Mouse (Mus musculus) erythroblast, embryonic 14.5 days (primary cell): ENCODE measurements around the gene Ntrk3.

Experiments
- GATA1 ChIP-seq: IDR thresholded peaks from 2 replicates; pipeline ENCODE4 v1.6.1; 2012; ENCODE audit warnings: low read length, inconsistent platforms, mixed read lengths
- TAL1 ChIP-seq: IDR thresholded peaks from 3 replicates; pipeline ENCODE4 v1.6.1; 2012; ENCODE audit warnings: low read length, inconsistent platforms, mixed read lengths

DNA sequence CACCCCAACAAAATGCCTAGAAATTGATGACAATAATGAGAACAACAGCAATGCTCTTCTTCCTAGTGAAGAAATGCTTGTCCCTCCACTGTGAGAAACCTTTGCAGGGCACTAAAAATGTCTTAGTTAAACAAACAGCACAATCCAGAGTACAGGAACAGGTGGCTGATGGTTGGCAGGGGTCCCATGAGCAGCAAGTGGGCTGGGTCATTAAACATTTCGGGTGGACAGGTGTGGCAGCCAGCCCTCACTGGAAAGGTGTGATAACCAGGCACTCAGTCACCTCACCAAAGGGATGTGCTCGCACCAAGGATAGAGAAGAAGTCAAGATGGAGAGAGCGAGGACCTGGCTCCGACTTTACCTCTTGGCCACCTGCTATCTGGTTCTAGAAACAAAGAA is 306.2 kb downstream of the Ntrk3 start:
- no peak for TF ChIP-seq GATA1
- no peak for TF ChIP-seq TAL1
